Mouse (Mus musculus): ENCODE data around the gene Cd44.

The Cd44 gene

DNA sequence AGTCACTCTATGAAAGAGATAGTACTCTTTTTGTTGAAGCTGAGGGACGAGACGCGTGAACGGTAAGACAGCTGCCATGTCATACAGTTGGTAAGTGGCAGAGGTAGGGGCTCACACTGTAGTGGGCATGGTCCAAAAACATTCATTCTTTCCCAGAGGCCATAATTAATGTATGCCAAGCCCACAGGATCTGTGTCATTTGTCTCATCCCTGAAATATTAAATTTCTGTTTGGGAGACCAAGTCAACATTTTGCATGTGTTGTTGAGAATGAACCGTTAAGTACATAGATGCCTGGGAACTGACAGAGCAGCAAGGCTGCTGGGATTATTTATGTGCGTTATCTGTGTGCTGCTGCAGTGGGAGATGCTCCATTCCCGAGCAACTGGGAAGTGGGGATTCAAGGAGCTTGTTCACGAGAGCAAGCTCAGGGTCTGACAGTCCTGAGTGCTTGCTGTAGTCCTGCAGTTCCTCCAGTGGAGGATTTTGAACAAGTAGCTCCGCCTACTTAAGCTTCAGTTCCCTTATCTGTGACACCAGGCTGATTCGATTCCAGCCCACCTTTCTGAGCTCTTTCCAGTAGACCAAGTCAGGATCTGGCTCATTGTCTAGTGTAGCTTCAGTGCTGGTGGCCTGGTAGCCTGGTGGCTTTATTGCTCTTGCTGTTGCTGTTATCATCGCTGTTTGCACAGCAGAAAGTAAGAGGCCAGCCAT lies 12.5 kb upstream of the Cd44 start:
- DNase-seq (ENCODE audit: low read depth) = no peak

DNA sequence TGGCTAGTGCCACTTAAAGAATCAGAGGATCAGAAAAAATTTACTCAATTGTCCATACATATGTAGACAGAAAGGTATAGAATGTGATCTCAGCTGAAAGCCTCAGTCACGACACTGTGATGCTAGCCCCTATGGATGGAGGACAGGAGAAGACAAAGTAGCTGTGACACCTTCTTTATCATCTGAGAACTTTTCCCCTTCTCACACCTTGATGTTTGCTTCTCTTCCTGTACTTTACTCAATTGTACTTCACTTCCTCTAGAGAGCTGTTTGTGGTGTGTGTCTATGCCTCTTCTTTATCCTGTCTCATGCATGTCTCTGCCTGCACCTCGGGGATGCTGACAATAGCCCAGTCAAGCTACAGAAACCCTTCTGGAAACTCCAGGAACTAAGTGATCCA lies 11.5 kb upstream of the Cd44 start:
- no peak for DNase-seq (ENCODE audit: low read depth)

DNA sequence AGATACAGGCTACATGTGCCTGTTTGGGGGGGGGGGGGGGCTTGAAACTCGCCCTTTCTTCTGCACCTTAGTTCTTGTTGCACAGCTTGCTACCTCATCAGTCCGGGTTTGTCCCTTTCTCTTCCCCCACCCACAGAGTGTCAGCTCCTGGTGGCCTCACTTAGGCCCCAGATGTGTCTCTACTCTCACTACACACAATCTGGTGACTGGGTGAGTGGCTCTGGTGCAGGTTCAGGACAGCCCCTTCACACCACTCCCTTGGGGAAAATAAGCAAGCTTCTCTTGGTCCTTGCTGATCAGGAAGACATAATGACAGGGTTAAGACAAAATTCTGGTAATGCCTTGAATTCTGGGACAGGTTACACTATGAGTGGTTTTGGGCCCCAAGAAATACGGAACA lies 11.0 kb upstream of the Cd44 start:
- DNase-seq (ENCODE audit: low read depth) = no peak

DNA sequence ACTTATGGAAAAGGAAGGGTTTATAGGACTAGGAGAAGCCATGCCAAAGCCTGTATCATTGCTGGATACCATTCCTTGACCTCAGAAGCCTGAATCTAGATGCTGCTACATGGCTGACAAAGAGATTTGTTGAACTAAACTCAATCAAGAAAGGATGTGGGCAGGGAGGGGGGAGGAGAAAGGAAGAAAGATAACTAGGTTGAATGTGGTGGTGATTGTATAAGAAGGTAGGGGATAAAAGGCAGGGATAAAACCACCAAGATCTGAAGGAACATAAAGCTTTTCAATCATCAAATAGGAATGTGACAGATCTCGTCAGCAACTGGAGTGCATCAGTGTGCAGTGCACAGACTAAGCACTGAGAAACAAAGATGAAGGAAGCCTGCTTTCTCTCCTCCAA lies 7.9 kb upstream of the Cd44 start:
- DNase-seq (ENCODE audit: low read depth) = no peak

DNA sequence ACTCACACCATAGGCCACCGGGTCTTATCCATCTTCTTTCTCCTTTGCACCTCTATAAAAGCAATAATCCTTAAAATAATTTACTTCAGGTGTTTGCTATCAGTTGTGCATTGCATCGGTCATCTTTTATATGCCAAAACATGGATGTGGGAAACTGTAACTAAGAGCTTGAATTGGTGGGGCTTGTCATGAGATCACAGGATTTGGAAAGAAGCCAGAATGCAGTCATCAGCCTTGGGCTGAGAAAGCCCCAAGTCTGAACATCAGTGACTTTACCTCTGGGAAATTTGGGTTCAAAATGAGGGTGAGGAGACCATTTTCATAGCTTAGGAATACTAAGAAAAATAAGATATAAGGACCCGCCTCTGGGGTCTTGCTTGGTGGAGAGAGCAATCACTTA lies 4.1 kb upstream of the Cd44 start:
- DNase-seq (ENCODE audit: low read depth) = peak; percentile 48

DNA sequence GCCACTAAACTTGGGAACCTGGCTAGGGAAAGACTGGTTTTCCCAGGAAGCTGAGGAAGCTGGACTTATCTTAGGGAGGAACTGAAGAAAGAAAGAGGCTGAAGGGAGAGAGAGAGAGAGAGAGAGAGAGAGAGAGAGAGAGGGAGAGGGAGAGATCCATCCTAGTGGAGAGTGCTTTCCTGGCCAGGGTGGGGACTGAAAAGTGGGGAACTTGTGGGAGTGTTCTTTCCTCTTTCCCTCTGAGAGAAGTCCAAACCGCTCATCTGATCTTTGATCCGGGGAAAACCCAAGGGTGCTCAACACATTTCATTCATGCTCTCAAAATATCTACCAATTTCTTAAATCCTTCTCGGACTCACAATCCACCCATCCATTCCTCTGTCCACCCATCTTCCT lies 361 bp upstream of the Cd44 start:
- DNase-seq (ENCODE audit: low read depth) = peak; percentile 59

DNA sequence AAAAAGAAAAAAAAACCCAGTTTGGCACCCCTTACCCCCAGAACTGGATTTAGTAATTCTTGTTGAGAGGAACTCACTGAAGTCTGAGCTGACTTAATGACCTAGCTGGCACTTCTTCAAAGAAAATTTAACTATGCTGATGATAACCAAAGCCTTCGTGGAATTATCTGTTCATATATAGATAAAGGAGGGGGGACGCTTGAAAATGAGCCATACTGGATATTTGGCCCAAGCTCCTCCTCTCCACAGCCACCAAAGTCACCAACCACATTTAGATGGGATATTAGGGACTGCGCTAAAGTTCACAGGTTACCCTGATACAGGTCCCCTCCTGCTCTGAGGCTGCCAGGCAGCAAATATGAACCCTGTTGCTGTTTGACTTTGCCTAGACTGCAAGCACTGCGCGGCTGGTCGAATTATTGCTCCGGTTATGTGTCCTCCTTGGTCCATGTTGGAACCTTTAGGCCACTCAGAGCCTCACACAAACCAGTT lies 1.2 kb downstream of the Cd44 start:
- peak; percentile 41 for DNase-seq (ENCODE audit: low read depth)

DNA sequence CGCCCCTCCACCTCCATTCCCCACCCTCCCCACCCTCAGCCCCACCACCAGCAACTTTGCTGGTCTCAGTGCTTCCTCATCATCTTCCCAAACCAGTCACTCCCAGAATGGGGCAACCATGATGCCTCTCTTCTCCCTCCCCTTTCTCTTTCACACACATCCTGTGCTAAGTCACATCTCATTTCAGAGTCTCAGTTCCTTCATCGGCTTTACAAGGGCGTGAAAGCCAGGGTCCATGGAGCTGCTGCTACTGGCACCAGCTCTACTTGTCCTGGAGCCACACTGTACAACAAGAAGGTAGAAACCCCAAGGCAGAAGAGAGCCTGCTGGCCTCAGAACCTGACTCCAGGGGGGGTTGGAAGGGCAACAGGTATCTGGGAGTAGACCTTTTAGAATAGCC lies 2.2 kb downstream of the Cd44 start:
- DNase-seq (ENCODE audit: low read depth) = peak; percentile 34

DNA sequence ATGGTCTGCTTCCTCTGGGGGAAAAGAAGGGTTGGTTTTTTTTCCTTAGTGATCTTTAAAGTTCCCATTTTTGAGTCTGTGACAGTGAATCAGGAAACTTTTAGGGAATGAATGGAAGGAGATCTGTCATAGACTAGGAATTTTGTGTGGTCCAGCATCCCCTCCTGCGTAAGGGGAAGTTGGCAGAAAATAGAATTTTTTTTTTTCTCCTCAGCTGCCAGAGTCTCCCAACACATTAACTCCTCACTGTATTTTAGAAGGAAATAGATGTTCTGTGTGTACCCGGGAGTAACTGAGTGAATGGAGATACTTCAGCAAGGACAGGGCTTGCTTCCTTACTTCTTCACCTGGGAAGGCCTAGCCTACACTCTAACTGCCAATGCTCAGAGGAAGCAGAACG lies 2.9 kb downstream of the Cd44 start:
- peak; percentile 46 for DNase-seq (ENCODE audit: low read depth)

DNA sequence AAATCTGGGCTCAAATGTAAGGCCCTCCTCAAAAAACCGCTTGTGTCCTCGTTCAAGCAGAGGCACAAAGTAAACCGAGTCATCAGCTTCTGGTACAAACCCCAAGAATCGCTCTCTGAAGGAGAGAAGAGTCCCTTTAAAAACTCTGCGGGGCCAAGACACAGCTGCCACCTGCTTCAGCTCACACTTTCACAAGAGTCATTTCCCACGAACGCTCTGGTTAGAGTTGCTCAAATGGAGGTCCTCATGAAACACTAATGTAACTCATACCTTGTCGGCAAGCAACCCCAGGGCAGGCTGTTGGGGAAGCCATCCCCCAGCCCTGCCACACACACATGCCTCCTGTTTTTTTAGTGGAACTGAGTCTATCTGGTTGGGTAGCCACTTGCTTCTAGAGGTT lies 5.3 kb downstream of the Cd44 start:
- DNase-seq (ENCODE audit: low read depth) = no peak

DNA sequence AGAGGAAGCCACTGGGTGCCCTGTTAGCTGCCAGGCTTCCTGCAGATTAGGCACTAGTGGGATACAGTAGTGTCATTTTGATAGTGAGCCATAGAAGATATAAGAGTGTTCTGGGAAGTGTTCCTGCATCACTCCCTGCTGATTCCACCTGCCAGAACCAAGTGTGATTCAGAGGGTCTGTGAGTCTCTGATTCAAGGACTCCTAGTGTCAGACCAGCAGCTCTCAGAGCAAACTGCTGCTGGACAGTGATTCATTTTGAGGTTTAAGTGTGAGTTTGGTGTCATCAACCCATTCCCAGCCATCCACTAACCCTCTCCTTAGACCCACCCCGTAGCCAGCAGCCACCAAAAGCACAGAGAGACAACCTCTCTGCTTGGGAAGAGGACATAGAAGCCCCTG lies 6.3 kb downstream of the Cd44 start:
- DNase-seq (ENCODE audit: low read depth) = peak; percentile 48

DNA sequence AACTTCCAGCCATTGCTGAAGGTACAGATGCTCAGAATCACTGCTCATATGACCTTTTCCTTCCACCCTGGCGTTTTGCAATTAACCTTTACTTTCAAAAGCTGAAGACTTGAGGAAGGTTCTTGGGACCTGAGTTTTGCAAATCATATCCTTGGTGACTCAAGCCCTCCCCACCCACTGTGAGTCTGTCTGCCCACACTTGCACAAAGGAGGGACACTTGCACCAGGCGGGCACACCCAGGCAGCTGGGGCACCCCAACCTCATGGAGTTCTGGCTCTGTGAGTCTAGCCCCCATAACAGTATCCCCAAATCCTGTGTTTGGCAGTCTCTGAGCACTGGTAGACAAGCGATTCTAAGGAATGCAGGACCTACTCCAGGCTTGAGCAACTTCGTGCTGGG lies 6.7 kb downstream of the Cd44 start:
- DNase-seq (ENCODE audit: low read depth) = no peak

DNA sequence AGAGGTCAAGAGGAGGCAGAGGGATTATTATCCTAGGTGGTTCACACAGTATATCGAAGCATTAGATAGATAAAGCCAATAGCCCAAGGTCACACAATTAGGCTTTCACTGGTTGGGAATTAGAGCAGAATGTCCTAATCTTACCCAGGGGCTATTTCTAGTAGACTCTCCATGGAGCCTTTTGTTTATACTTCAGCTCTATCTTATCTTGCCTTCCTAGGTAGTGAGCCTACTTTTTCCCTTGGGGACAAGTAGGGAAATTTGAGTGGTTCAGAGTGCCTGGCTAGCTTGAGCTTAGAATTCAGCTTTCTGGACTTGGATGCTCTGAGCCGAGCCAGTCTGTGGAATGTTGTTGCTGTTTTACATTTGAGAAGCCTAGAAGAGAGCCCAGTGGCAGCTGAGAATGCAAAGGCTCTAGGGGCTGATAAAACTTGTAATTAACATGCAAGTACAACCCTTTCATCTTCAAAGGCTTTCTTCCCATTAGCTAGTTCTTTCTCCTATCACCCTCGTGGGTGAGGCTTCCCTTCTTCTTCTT lies 12.7 kb downstream of the Cd44 start:
- DNase-seq (ENCODE audit: low read depth) = no peak

DNA sequence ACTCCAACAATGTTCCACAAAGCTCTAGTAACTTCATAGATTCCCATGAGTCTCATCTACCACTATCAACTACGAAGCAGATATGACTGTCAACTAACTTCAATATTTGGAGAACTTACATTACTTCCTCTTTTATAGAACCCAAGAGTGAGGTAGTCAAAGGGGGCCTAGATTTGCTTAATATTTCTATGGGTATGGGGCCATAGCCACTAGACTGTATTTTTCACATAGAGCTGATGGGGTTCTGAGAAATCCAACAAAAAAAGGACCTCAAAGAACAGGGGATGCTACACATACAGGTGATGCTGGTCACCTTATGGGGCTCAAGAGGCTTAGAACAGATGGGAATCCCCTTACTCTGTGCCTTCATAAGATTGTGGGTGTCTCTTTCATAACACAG lies 14.3 kb downstream of the Cd44 start:
- DNase-seq (ENCODE audit: low read depth) = no peak

DNA sequence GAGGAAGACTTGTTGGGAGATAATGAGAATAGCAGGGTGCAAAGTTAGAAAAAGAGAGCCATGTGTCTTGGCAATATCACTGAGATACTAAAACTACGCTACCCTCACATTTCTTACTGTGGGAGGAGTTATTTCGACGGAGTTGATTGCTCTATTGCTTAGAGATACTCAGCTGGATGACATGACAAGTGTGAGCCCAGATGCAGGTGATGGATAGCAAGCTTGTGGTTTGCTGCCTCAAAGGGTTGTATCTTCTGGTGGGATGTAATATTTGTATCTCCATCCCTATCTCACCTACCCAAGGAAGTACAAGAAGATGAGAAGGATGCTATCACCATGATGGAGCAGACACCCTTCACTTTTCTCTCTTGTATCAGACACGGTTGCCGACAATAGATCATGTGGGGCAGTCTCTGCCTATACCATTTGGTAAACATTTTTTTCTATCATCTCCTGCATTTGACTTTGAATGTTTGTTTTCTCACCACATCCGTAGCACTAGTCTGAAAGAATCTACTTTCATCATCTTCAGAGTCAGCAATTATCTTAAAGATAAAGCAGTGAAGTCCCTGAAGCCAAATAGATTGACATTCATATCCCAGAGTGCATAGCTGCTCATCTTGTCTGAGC lies 15.0 kb downstream of the Cd44 start:
- no peak for DNase-seq (ENCODE audit: low read depth)

DNA sequence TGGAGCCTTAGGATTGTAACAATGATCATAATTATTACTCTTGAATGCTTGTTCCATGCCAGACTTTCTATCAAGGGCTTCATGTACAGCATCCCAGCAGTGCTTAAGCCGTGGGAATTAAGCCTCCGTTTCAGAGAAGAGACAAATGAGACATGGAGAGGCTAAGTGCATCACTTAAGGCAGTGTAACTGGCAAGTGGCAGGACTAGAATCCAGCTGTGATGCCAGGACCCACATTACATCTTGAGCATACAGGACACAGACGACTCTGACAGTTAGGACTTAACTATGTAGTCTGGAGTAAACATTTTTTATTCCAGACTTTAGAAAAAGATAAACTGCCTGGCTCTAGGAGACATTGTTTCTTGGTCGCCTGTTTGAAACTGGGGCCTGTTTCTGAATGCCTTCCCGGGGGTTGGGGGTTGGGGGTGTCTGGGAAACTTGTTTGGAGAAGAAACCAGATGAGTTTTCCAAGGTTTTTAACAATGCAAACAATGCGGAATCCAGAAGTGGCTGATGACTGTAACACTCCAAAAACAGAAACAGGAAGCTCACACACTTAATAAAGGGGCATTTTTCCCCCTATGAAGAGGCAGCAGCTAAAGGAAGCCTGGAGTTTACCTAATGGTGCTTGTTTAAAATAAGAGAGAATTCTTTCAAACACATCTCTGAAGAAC lies 18.7 kb downstream of the Cd44 start:
- DNase-seq (ENCODE audit: low read depth) = no peak

DNA sequence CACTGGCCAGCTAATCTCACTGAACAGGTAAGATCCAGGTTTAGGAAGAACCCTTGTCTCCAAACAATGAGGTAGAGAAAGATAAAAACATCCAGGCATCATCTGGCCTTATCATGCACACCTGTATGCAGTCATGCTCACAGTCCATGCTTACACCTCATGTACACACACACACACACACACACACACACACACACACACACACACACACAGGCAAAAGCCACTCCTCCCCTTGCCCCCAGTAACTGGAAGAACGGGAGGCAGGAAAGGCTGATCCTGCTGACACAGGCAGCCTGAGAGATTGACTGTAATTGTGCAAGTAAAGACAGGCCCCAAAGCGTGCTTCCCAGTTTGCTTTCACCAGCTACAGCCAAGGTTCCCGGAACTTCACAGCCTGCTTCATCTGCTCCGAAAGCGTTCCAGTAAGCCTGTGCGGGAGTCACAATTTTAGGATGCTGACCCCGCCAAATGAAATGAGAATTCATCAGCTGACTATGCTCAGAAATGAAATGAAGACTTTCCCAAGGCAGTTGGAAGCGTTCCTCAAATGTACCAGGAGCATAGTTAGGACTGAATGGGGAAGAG lies 19.4 kb downstream of the Cd44 start:
- no peak for DNase-seq (ENCODE audit: low read depth)

DNA sequence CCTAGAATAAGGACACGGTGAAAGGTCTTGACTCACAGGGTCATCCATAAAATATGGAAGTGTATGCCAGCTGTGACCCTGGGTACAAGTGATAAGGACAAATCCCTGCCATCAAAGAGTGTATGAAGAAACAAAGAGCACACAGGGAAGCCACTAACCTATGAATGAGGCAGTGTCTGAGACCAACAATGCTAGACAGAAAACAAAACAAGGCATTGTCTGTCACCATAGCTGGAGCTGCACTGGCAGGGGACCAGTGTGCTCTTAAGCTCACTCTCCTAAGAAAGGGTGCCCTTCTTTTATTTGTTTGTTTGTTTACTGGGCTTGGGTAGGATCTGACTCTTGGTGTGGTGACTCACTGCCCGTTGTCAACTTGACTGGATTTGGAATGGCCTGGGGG lies 23.0 kb downstream of the Cd44 start:
- no peak for DNase-seq (ENCODE audit: low read depth)

DNA sequence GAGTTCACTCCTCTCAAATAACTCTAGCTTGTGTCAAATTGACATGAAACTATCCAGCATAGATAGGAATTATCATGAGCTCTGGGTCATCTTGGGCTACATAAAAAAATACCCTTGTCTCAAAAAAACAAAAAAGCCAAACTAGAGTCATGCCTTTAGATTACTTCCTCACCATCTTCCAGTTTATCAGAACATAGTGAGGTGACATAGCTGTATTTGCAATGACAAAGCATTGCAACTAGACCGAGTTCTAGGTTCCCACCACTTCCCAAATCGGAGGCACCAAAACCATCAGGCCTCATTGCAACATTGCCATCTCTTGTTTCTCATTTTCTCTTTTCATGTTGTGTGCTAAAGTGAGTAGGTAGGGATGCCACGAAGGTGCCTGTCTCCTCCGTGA lies 24.0 kb downstream of the Cd44 start:
- no peak for DNase-seq (ENCODE audit: low read depth)

DNA sequence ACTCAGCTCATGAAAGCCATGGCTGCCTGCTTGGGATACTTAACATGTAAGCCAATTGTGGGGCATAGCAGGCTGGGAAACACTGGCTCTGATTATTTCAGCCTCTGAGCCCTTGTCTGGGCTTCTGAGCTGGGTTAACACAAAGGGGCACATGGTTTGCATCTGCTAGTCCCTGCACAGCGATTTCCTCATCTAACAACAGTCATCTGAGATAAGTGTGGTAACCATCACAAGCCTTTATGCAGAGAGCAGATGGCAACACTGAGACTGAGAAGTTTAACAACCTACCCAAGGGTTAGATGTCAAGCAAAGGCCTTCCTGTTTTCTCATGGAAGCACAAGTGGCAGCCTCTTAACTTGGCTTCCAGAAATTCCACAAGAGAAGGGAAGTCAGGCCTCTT lies 25.3 kb downstream of the Cd44 start:
- peak; percentile 54 for DNase-seq (ENCODE audit: low read depth)

DNA sequence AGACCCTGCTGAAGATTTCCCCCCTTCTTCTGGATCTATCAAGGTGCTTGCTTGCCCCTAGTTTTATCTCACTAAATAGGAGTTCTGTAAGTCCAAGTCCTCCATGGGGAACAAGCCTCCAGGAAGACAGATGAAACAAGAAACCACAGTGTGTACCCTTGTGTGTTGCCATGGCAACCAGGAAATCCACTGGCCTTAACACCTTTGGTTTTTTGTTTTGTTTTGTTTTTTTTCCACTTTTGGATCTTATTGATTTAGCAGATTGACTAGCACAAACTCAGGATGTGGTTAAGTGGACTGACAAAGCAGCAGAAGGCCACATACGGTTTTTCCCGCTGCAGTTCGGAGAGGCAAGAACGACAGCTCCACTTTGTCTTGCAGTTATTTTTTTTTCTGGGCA lies 27.6 kb downstream of the Cd44 start:
- DNase-seq (ENCODE audit: low read depth) = peak; percentile 64

DNA sequence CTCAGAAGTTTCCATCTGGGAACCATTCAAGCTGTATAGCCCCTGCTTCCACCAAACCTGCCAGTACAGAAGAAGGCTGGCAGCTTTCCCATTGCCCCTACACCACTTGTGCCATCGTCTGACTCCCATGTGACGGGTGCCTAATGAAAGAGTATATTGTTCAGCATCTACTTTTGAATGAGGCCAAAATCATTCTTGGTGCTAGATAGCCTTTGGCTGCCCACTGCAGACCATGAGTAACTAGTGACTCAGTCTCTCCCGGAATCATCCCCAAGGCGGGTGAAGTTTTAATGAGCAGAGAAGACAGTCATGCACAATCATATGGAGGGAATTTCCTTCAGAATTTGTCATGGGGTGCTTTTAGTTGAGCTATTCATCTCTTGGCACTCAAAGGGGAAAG lies 28.3 kb downstream of the Cd44 start:
- DNase-seq (ENCODE audit: low read depth) = peak; percentile 84

DNA sequence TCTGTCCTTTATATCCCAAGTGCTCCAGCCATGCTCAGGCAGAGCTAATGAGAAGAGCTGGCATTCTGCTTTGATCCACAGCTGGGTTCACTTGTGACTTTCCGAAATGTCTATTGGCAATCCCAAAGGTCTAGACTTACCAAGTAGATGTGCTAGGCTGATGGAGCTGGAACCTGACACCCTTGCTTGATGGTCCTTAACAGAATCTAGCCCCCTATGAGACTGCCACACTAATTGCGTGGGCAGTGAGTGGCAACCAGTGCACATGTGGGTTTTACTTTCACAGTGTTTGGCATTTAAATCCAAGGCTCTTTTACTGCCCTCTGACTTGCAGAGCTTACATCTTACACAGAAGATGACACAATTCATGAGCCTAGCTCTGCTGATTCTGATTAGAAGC lies 29.0 kb downstream of the Cd44 start:
- DNase-seq (ENCODE audit: low read depth) = no peak

Data from NIH3T3 (cell line).